Mouse (Mus musculus): ENCODE results near the gene Ablim1. TPM values are rescaled to one million over a fixed set of nuclear protein-coding genes. Genes with fewer than 3 reads are reported as not detected.
A peak's percentile ranks its signal among the peaks of the same experiment; 100 is the strongest.

Ablim1 gene
- polyA plus RNA-seq, 1 experiment from 2014 or later: 116 TPM

DNA sequence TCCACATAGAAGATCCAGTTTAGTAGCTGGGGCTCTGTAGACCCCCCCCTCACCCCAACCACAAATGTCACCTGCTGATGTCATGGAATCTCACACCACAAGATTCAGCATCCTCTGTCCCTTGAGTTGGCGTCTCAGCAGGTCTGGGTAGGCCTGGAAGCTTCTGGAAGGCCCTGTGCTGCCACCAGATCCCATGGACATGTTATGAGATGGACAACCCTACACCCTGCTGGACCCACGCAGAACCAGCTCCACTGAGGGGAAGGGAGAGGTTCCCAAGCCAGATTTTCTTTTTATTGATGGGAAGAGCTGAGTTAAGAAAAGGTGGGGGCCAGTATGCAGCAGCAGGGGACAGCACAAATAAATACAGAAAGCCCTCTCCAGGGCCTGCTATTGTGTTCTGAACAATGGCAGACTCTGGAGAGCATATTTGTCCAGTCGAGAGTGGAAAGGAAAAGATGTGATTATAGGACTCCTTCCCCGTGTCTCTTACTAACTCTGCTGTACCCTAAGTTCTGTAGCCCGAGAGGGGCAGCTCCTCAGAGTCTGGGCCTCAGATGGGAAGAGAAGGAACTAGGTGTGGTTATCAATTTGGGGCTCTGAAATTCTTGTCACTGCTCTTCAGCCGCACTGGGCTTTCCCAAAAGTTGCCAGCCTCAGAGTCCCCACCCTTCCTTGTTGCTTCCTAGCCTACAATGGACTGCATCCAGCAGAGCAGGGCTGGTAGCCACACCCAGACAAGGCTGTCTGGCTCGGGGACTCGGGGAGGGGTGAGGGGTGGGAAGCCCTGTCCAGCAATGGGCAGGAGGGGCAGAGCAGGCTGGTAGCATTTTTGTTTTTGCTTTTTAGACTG lies 286.2 kb downstream of the Ablim1 start:
- ATAC-seq (ENCODE audit: insufficient number of reproducible peaks, low FRiP score, low TSS enrichment, low read depth): no peak
- Histone ChIP-seq H3K4me1 (0 out of 2 replicates have a peak, but pooled peaks cover 4% of the 10 kb centered on the region), H3K4me2 (no peak overlapping the region), H3K27ac (no peak overlapping the region), H3K9me3 (no peaks in the 10 kb centered on the region), H3K27me3 (no peaks in the 10 kb centered on the region), H3K36me3 (no peaks in the 10 kb centered on the region), H3K9ac (no peak overlapping the region), H3K4me3 (no peak overlapping the region)
- WGBS: 62% methylated on average over 8 of the region's 8 CpGs

- H3K4me3 ChIP-seq: no peak overlapping the region
- 64% methylated on average over 4 of the region's 4 CpGs for WGBS
- no peaks in the 10 kb centered on the region for H3K27me3 ChIP-seq
- H3K4me2 ChIP-seq: no peak overlapping the region
- H3K36me3 ChIP-seq: no peaks in the 10 kb centered on the region
- H3K9ac ChIP-seq: no peak overlapping the region
- no peaks in the 10 kb centered on the region for H3K9me3 ChIP-seq
- 0 out of 2 replicates have a peak, but pooled peaks cover 4% of the 10 kb centered on the region for H3K4me1 ChIP-seq
- no peak for ATAC-seq (ENCODE audit: insufficient number of reproducible peaks, low FRiP score, low TSS enrichment, low read depth)
- no peak overlapping the region for H3K27ac ChIP-seq
Observed at GRCm38 (mm10) chr19:57026501-57026900, 288.2 kb downstream of the Ablim1 start.

DNA sequence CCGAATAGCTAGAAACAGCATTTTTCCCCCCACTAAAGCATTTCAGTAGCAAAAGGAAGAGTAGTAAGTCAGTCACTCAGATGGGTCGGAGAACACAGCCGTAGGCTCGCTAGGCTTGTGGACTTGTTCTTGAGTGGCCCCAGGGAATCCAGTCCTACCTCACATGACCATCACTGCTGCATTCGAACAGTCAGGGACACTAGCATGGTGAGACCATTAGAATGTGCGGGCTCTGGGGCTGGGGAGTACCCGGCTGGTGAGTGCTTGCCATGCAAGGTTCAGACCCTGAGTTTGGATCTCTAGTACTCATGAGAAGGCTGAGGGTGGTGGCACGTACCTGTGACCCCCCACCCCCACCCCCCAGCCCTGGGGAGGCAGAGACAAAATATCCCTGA lies 296.9 kb downstream of the Ablim1 start:
- no peak overlapping the region for H3K4me2 ChIP-seq
- no peak overlapping the region for H3K4me3 ChIP-seq
- no peak overlapping the region for H3K27ac ChIP-seq
- WGBS: 69% methylated on average over 8 of the region's 8 CpGs
- H3K27me3 ChIP-seq: no peaks in the 10 kb centered on the region
- ATAC-seq (ENCODE audit: insufficient number of reproducible peaks, low FRiP score, low TSS enrichment, low read depth): no peak
- H3K9ac ChIP-seq: no peak overlapping the region
- H3K4me1 ChIP-seq: peaks cover 9% of the 10 kb centered on the region; the same call in 1 of the 2 replicates
- no peaks in the 10 kb centered on the region for H3K36me3 ChIP-seq
- no peaks in the 10 kb centered on the region for H3K9me3 ChIP-seq

DNA sequence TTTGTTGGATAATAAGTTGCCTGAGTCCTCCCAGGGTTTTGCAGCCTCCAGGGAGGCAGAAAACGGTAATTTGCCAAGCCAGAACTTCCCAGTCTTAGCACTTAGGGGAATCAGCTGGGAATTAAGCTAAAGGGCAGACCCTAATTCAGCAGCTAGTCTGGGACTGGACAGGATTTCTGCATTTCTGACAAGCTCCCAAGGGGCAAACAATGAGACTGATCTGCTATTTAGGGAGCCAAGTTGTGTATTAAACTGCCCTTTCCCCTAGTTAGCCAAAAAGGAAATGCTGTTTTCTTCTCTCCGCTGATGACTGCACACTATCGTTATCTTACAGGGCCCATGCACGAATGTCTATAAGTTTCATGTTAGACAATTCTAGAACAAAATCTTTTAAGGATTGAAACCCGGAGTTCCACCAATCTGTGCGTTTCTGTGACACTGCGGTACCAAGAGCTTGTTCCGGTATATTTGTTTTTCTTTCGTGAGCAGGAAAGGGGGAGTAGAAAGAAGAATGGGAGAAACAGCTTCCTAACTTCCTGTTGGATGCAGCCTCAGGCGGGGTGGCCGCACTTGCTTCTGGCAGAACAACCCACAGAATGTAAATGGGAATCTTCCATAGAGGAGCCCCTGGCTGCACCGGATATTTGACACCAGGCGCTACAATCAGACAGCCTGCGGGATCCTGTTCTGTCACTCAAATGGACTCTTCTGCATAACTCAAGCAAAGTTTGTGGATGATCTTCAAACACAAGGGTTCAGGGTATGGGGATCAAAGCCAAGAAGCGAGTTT lies 297.5 kb downstream of the Ablim1 start:
- Histone ChIP-seq H3K27ac (no peak overlapping the region), H3K36me3 (no peaks in the 10 kb centered on the region), H3K9me3 (no peaks in the 10 kb centered on the region), H3K4me2 (no peak overlapping the region), H3K4me1 (peaks cover 9% of the 10 kb centered on the region; the same call in 1 of the 2 replicates), H3K4me3 (no peak overlapping the region), H3K9ac (no peak overlapping the region), H3K27me3 (no peaks in the 10 kb centered on the region)
- no peak for ATAC-seq (ENCODE audit: insufficient number of reproducible peaks, low FRiP score, low TSS enrichment, low read depth)
- 40% methylated on average over 15 of the region's 15 CpGs for WGBS

GRCm38 (mm10) chr19:57014808-57015207 lies 299.9 kb downstream of the Ablim1 start:
- no peak for ATAC-seq (ENCODE audit: insufficient number of reproducible peaks, low FRiP score, low TSS enrichment, low read depth)

DNA sequence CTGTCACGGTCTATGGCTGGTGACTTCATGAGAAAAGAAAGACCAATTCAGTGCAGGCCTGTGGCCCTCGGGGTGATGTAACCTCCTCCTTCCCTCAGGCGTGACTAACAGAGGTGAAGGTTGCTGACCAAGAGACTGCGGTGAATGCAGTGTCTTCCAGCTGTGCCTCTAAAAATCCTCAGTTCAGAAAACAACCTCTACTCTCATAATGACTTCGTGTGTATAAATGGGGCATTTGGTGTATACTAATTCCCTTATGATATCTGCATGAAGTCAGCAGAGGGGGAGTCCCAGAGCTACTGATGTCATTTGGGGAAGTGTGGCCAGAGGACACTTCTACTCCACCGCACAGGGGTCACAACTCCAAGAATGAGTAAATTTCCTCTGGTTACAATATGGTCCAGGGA lies 301.4 kb downstream of the Ablim1 start:
- Histone ChIP-seq H3K4me2 (no peak overlapping the region), H3K9me3 (no peaks in the 10 kb centered on the region), H3K36me3 (no peaks in the 10 kb centered on the region), H3K4me1 (peaks cover 20% of the 10 kb centered on the region), H3K4me3 (no peak overlapping the region), H3K27me3 (peaks cover 4% of the 10 kb centered on the region; the same call in 1 of the 2 replicates), H3K9ac (no peak overlapping the region), H3K27ac (no peak overlapping the region)
- ATAC-seq (ENCODE audit: insufficient number of reproducible peaks, low FRiP score, low TSS enrichment, low read depth): no peak
- 66% methylated on average over 6 of the region's 6 CpGs for WGBS

More at GRCm38 (mm10) chr19:57014808-57015207, 299.9 kb downstream of the Ablim1 start:
- Histone ChIP-seq H3K4me2 (no peak overlapping the region), H3K36me3 (no peaks in the 10 kb centered on the region), H3K4me3 (no peak overlapping the region), H3K27ac (no peak overlapping the region), H3K4me1 (peaks cover 10% of the 10 kb centered on the region), H3K9ac (no peak overlapping the region), H3K9me3 (no peaks in the 10 kb centered on the region), H3K27me3 (no peaks in the 10 kb centered on the region)
- WGBS: 76% methylated on average over 3 of the region's 3 CpGs

DNA sequence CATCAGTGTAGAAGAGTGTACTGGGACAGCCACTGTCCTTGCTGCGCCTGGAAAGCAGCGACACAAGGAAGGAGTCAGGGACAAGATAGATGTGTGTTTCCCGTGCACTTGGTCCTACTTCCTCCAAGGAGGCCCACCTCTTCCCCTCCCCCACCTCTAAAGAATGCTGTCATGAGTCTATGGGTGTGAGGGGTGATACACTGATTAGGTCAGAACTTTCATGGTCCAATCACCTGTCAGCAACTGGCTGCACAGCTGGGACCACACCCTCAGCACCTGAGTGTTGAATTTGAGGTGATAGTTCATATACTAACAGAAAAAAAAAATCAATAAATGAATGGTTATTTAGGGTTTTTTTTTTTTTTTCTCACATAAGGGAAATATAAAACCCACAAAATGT lies 302.7 kb downstream of the Ablim1 start:
- Histone ChIP-seq H3K9me3 (no peaks in the 10 kb centered on the region), H3K4me2 (no peak overlapping the region), H3K9ac (no peak overlapping the region), H3K27me3 (peaks cover 14% of the 10 kb centered on the region), H3K27ac (no peak overlapping the region), H3K4me1 (peaks cover 29% of the 10 kb centered on the region), H3K4me3 (no peak overlapping the region), H3K36me3 (no peaks in the 10 kb centered on the region)
- 76% methylated on average over 3 of the region's 3 CpGs for WGBS
- ATAC-seq (ENCODE audit: insufficient number of reproducible peaks, low FRiP score, low TSS enrichment, low read depth): no peak

DNA sequence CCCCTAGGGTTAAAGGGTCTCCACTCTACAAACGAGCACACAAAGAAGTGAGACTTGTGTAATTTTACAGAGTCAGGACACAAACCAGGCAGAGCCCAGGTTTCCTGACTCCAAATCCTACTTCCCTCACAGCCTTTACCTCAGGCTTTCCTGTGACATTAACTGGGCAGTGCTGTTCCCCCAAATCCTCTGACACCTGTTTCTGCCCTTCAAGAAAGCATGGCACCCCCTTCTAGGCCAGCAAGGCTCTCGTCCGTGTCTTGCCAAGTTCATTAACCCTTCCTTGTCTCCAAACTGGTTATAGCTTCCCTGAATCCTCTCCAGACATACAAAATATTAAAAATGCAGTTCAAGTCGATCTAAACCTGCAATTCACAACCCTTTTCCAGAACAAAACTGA lies 304.7 kb downstream of the Ablim1 start:
- Histone ChIP-seq H3K27me3 (peaks cover 16% of the 10 kb centered on the region), H3K4me2 (no peak overlapping the region), H3K9ac (no peak overlapping the region), H3K27ac (no peak overlapping the region), H3K9me3 (no peaks in the 10 kb centered on the region), H3K36me3 (no peaks in the 10 kb centered on the region), H3K4me3 (no peak overlapping the region), H3K4me1 (peaks cover 26% of the 10 kb centered on the region)
- WGBS: 28% methylated on average over 4 of the region's 4 CpGs
- no peak for ATAC-seq (ENCODE audit: insufficient number of reproducible peaks, low FRiP score, low TSS enrichment, low read depth)

- Histone ChIP-seq H3K27me3 (peaks cover 16% of the 10 kb centered on the region), H3K4me2 (no peak overlapping the region), H3K27ac (no peak overlapping the region), H3K4me3 (no peak overlapping the region), H3K4me1 (peaks cover 26% of the 10 kb centered on the region), H3K9me3 (no peaks in the 10 kb centered on the region), H3K9ac (no peak overlapping the region), H3K36me3 (no peaks in the 10 kb centered on the region)
- WGBS: 54% methylated on average over 4 of the region's 4 CpGs
- ATAC-seq (ENCODE audit: insufficient number of reproducible peaks, low FRiP score, low TSS enrichment, low read depth): no peak
Observed at GRCm38 (mm10) chr19:57009653-57010052, 305.1 kb downstream of the Ablim1 start.

GRCm38 (mm10) chr19:57007781-57008710 lies 306.7 kb downstream of the Ablim1 start, which contains the start of gene Afap1l2:
TSS of gene Afap1l2 (minus strand) at chr19:57008228.
- Histone ChIP-seq H3K36me3 (no peaks in the 10 kb centered on the region), H3K4me3 (peak within 1 kb of the TSS; percentile 51), H3K4me2 (peak within 1 kb of the TSS; percentile 93), H3K9ac (peak within 1 kb of the TSS; percentile 45), H3K27me3 (peaks cover 16% of the 10 kb centered on the region), H3K4me1 (peaks cover 35% of the 10 kb centered on the region), H3K27ac (no peak within 1 kb of the TSS), H3K9me3 (no peaks in the 10 kb centered on the region)
- WGBS: 2% methylated on average over 68 of the region's 68 CpGs
- ATAC-seq (ENCODE audit: insufficient number of reproducible peaks, low FRiP score, low TSS enrichment, low read depth): peak; percentile 40; the same call in 1 of the 2 replicates

- 58% methylated on average over 16 of the region's 16 CpGs for WGBS
Observed at GRCm38 (mm10) chr19:57007291-57007690, 307.4 kb downstream of the Ablim1 start.

More at GRCm38 (mm10) chr19:57007291-57007690, 307.4 kb downstream of the Ablim1 start:
- Histone ChIP-seq H3K27ac (no peak overlapping the region), H3K4me1 (peaks cover 39% of the 10 kb centered on the region), H3K4me3 (peak overlapping the region; percentile 51), H3K36me3 (no peaks in the 10 kb centered on the region), H3K4me2 (peak overlapping the region; percentile 93), H3K9ac (no peak overlapping the region), H3K27me3 (peaks cover 16% of the 10 kb centered on the region), H3K9me3 (no peaks in the 10 kb centered on the region)
- ATAC-seq (ENCODE audit: insufficient number of reproducible peaks, low FRiP score, low TSS enrichment, low read depth): no peak
